Mouse (Mus musculus) MEL (cell line): ENCODE measurements around the gene Ap1m1.

ENCODE experiments used
- CTCF ChIP-seq, 3 experiments: IDR thresholded peaks in 2 of 3; conservative IDR thresholded peaks in 1 of 3; 2 replicates each; pipeline ENCODE4 v1.5.1; 2011 to 2012; ENCODE audit warnings: low read length in 3 of 3, low read depth in 2 of 3, mild to moderate bottlenecking in 2 of 3, improper control_type of control experiment in 1 of 3, inconsistent platforms in 1 of 3, mixed read lengths in 1 of 3, moderate library complexity in 1 of 3; ENCODE audit not compliant: control insufficient read depth in 1 of 3, insufficient read depth in 1 of 3, poor library complexity in 1 of 3, severe bottlenecking in 1 of 3
- E2F4 ChIP-seq: IDR thresholded peaks from 2 replicates; pipeline ENCODE4 v1.6.1; 2011; ENCODE audit warnings: low read depth, low read length, improper control_type of control experiment, borderline replicate concordance
- JUND ChIP-seq: IDR thresholded peaks from 2 replicates; pipeline ENCODE4 v1.6.1; 2011; ENCODE audit warnings: low read depth, mild to moderate bottlenecking, improper control_type of control experiment, low read length
- KAT2A ChIP-seq: conservative IDR thresholded peaks from 2 replicates; pipeline ENCODE4 v1.6.1; 2012; ENCODE audit warnings: low read depth, low read length, improper control_type of control experiment, inconsistent platforms
- NRF1 ChIP-seq: IDR thresholded peaks from 2 replicates; pipeline ENCODE4 v1.6.1; 2014; ENCODE audit warnings: low read depth, mild to moderate bottlenecking, inconsistent platforms, low read length, improper control_type of control experiment, moderate library complexity; ENCODE audit not compliant: poor library complexity, insufficient read depth, severe bottlenecking
- POLR2A ChIP-seq, 2 experiments: IDR thresholded peaks; 2 replicates each; pipeline ENCODE4 v1.6.1; 2011 to 2012; ENCODE audit warnings: low read length in 2 of 2, mild to moderate bottlenecking in 2 of 2, control low read depth in 1 of 2, improper control_type of control experiment in 1 of 2, low read depth in 1 of 2, moderate library complexity in 1 of 2; ENCODE audit not compliant: control insufficient read depth in 1 of 2, insufficient read depth in 1 of 2, poor library complexity in 1 of 2
- POLR2AphosphoS2 ChIP-seq: IDR thresholded peaks from 2 replicates; pipeline ENCODE4 v1.6.1; 2011; ENCODE audit warnings: low read length, improper control_type of control experiment
- ZC3H11A ChIP-seq: IDR thresholded peaks from 2 replicates; pipeline ENCODE4 v1.6.1; 2012; ENCODE audit warnings: low read depth, mild to moderate bottlenecking, inconsistent platforms, low read length, improper control_type of control experiment

- TF ChIP-seq CTCF (IDR thresholded peaks at IDR 0.05 in 2 of 3, conservative IDR thresholded peaks at IDR 0.05 in 1 of 3; ENCODE audit: control insufficient read depth in 1 of 3, insufficient read depth in 1 of 3, low read depth in 2 of 3, low read length in 3 of 3, poor library complexity in 1 of 3, severe bottlenecking in 1 of 3) (no peak), POLR2A (IDR thresholded peaks at IDR 0.05; ENCODE audit: control insufficient read depth in 1 of 2, insufficient read depth in 1 of 2, low read depth in 1 of 2, low read length in 2 of 2, poor library complexity in 1 of 2) (no peak), ZC3H11A (no peak), E2F4 (no peak), NRF1 (no peak), JUND (no peak), POLR2AphosphoS2 (no peak), KAT2A (no peak)
These were observed 29.6 kb upstream of the Ap1m1 start for GRCm38 (mm10) chr8:72210222-72210621.
